Mouse (Mus musculus) limb, embryonic 14.5 days (tissue): ENCODE measurements at regions not wholly inside any gene's neighbourhood (a gene's known extent, or its start where the extent isn't known, plus 50 kb on each side); places are given as distances from the start of the nearest gene placed in this dataset.

ENCODE experiments used
- ATAC-seq: fragments of 200-750 bp; cut with Nextera tagmentation; 2 replicates; pipeline ENCODE4 v1.8.0; 2017; ENCODE audit warnings: low read depth, moderate number of reproducible peaks, moderate TSS enrichment; ENCODE audit not compliant: low FRiP score
- DNase-seq: peaks from one replicate; pipeline ENCODE4 v3.0.0-alpha.2; 2015; ENCODE audit warnings: low spot score
- H3K27ac ChIP-seq: fragments of 300-500 bp; sonication (generic); replicated peaks from 2 replicates; pipeline ENCODE4 v1.5.1; 2014; ENCODE audit warnings: low read depth, mild to moderate bottlenecking, low read length, moderate library complexity, mixed read lengths
- H3K27me3 ChIP-seq: fragments of 300-500 bp; sonication (generic); 2 replicates; pipeline ENCODE4 v1.6.1; 2014; ENCODE audit warnings: low read length, mixed read lengths; ENCODE audit not compliant: control insufficient read depth, insufficient read depth
- H3K36me3 ChIP-seq: fragments of 300-500 bp; sonication (generic); 2 replicates; pipeline ENCODE4 v1.6.1; 2014; ENCODE audit warnings: mild to moderate bottlenecking, low read length, moderate library complexity, mixed read lengths; ENCODE audit not compliant: control insufficient read depth, insufficient read depth
- H3K4me1 ChIP-seq: fragments of 300-500 bp; sonication (generic); 2 replicates; pipeline ENCODE4 v1.6.1; 2014; ENCODE audit warnings: antibody characterized with exemption, low read length, mixed read lengths; ENCODE audit not compliant: control insufficient read depth, insufficient read depth
- H3K4me2 ChIP-seq: fragments of 300-500 bp; sonication (generic); replicated peaks from 2 replicates; pipeline ENCODE4 v1.6.1; 2014; ENCODE audit warnings: low read depth, mild to moderate bottlenecking, low read length, moderate library complexity; ENCODE audit not compliant: severe bottlenecking
- H3K4me3 ChIP-seq: fragments of 300-500 bp; sonication (generic); replicated peaks from 2 replicates; pipeline ENCODE4 v1.5.1; 2014; ENCODE audit warnings: low read length
- H3K9ac ChIP-seq: fragments of 300-500 bp; sonication (generic); 2 replicates; pipeline ENCODE4 v1.6.1; 2014; ENCODE audit warnings: mild to moderate bottlenecking, low read depth, low read length, moderate library complexity; ENCODE audit not compliant: severe bottlenecking
- H3K9me3 ChIP-seq: fragments of 300-500 bp; sonication (generic); 2 replicates; pipeline ENCODE4 v1.6.1; 2016; ENCODE audit warnings: low read length; ENCODE audit not compliant: control insufficient read depth
- POLR2A ChIP-seq: fragments of 200-500 bp; IDR thresholded peaks from 2 replicates; pipeline ENCODE4 v1.8.0; 2012; ENCODE audit warnings: inconsistent platforms, mild to moderate bottlenecking, moderate library complexity, borderline replicate concordance; ENCODE audit not compliant: insufficient read depth, insufficient read length; ENCODE audit errors: extremely low read depth
- WGBS: fragments of 180-500 bp; shearing (Covaris S2); extraction: QIAGEN DNeasy Blood & Tissue Kit; methylation state at CpG from one replicate; pipeline ENCODE4 v1.1.7; 2014; 5-methylcytosine and 5-hydroxymethylcytosine counted together

GRCm38 (mm10) chr5:4665978-4666377 lies 91.9 kb downstream of the Fzd1 start:
- Histone ChIP-seq H3K9me3 (no peaks in the 10 kb centered on the region), H3K36me3 (no peaks in the 10 kb centered on the region), H3K4me2 (no peak overlapping the region), H3K4me3 (no peak overlapping the region), H3K4me1 (peaks cover 19% of the 10 kb centered on the region), H3K27me3 (no peaks in the 10 kb centered on the region), H3K9ac (no peak overlapping the region), H3K27ac (no peak overlapping the region)
- DNase-seq (no peak), ATAC-seq (no peak)
- WGBS: 79% methylated on average over 9 of the region's 9 CpGs
- TF ChIP-seq POLR2A: no peak

- H3K36me3 ChIP-seq: no peaks in the 10 kb centered on the region
- no peak for TF ChIP-seq POLR2A
- WGBS: 62% methylated on average over 4 of the region's 4 CpGs
- no peak for DNase-seq
- H3K9ac ChIP-seq: no peak overlapping the region
- peaks cover 19% of the 10 kb centered on the region for H3K4me1 ChIP-seq
- H3K27me3 ChIP-seq: no peaks in the 10 kb centered on the region
- no peak for ATAC-seq
- no peak overlapping the region for H3K4me3 ChIP-seq
- no peak overlapping the region for H3K4me2 ChIP-seq
- no peak overlapping the region for H3K27ac ChIP-seq
- H3K9me3 ChIP-seq: no peaks in the 10 kb centered on the region
Measured at GRCm38 (mm10) chr5:4664918-4665317, 92.9 kb downstream of the Fzd1 start.

GRCm38 (mm10) chr5:4664488-4664887 lies 93.3 kb downstream of the Fzd1 start:
- H3K4me3 ChIP-seq: no peak overlapping the region
- 34% methylated on average over 10 of the region's 10 CpGs for WGBS

GRCm38 (mm10) chr5:4662198-4662585 lies 95.6 kb downstream of the Fzd1 start:
- Histone ChIP-seq H3K9me3 (peaks cover 4% of the 10 kb centered on the region; the same call in 1 of the 2 replicates), H3K9ac (no peak overlapping the region), H3K4me3 (no peak overlapping the region), H3K36me3 (no peaks in the 10 kb centered on the region), H3K4me1 (peaks cover 19% of the 10 kb centered on the region), H3K27ac (no peak overlapping the region), H3K4me2 (peak overlapping the region; percentile 34), H3K27me3 (no peaks in the 10 kb centered on the region)
- TF ChIP-seq POLR2A: no peak
- ATAC-seq (no peak), DNase-seq (no peak)
- 28% methylated on average over 6 of the region's 6 CpGs for WGBS

More at GRCm38 (mm10) chr5:4664488-4664887, 93.3 kb downstream of the Fzd1 start:
- ATAC-seq (no peak), DNase-seq (no peak)
- Histone ChIP-seq H3K27ac (no peak overlapping the region), H3K27me3 (no peaks in the 10 kb centered on the region), H3K4me1 (peaks cover 19% of the 10 kb centered on the region), H3K36me3 (no peaks in the 10 kb centered on the region), H3K9me3 (no peaks in the 10 kb centered on the region), H3K4me2 (no peak overlapping the region), H3K9ac (no peak overlapping the region)
- no peak for TF ChIP-seq POLR2A

GRCm38 (mm10) chr5:4661420-4662197 lies 96.2 kb downstream of the Fzd1 start:
- no peak overlapping the region for H3K27ac ChIP-seq
- no peak for TF ChIP-seq POLR2A

GRCm38 (mm10) chr5:4657982-4658381 lies 99.9 kb downstream of the Fzd1 start:
- H3K4me3 ChIP-seq: no peak overlapping the region
- peaks cover 11% of the 10 kb centered on the region for H3K4me1 ChIP-seq
- H3K27me3 ChIP-seq: no peaks in the 10 kb centered on the region
- DNase-seq (no peak), ATAC-seq (no peak)
- H3K36me3 ChIP-seq: no peaks in the 10 kb centered on the region
- TF ChIP-seq POLR2A: no peak
- 42% methylated on average over 1 of the region's 1 CpGs for WGBS
- H3K9me3 ChIP-seq: peaks cover 7% of the 10 kb centered on the region; the same call in 1 of the 2 replicates
- H3K4me2 ChIP-seq: no peak overlapping the region
- H3K9ac ChIP-seq: no peak overlapping the region
- H3K27ac ChIP-seq: no peak overlapping the region

More at GRCm38 (mm10) chr5:4661420-4662197, 96.2 kb downstream of the Fzd1 start:
- Histone ChIP-seq H3K4me2 (peak overlapping the region; percentile 34), H3K4me1 (peaks cover 19% of the 10 kb centered on the region), H3K36me3 (no peaks in the 10 kb centered on the region), H3K9me3 (peaks cover 7% of the 10 kb centered on the region; the same call in 1 of the 2 replicates), H3K27me3 (no peaks in the 10 kb centered on the region), H3K9ac (no peak overlapping the region), H3K4me3 (no peak overlapping the region)
- DNase-seq (no peak), ATAC-seq (no peak)
- 20% methylated on average over 12 of the region's 12 CpGs for WGBS
